Mouse (Mus musculus): ENCODE measurements around the gene Micu2. TPM values are rescaled to one million over a fixed set of nuclear protein-coding genes. Genes with fewer than 3 reads are reported as not detected.

Gene Micu2
- total and polyA plus RNA-seq, 3 experiments: 61.3 to 173 (median 65.1) TPM

- H3K9ac ChIP-seq (ENCODE audit: control insufficient read depth, low read depth, low read length, poor library complexity, severe bottlenecking): no peak overlapping the region
- no peak overlapping the region for H3K4me3 ChIP-seq (ENCODE audit: control insufficient read depth in 1 of 2, insufficient read depth in 1 of 2, low read depth in 2 of 2, low read length in 2 of 2)
- H3K79me2 ChIP-seq (ENCODE audit: control insufficient read depth, insufficient read depth, low read length, poor library complexity): peaks cover 5% of the 10 kb centered on the region
- no peaks in the 10 kb centered on the region for H3K27me3 ChIP-seq (ENCODE audit: control insufficient read depth in 1 of 2, insufficient read depth in 2 of 2, low read length in 2 of 2)
- peaks cover 7% of the 10 kb centered on the region in 2 experiments for H3K4me1 ChIP-seq (ENCODE audit: control insufficient read depth in 1 of 2, insufficient read depth in 2 of 2, low read length in 2 of 2)
- H3K27ac ChIP-seq (ENCODE audit: control insufficient read depth, low read depth, low read length): no peak overlapping the region
- DNase-seq (ENCODE audit: low read depth, low spot score): no peak
- no peaks in the 10 kb centered on the region for H3K9me3 ChIP-seq (replicated peaks; ENCODE audit: insufficient read depth, low read length)
- H3K36me3 ChIP-seq (ENCODE audit: control insufficient read depth in 1 of 2, insufficient read depth in 2 of 2, low read length in 2 of 2): peaks cover 0 to 8% of the 10 kb centered on the region in 2 experiments; a peak in 2 of 4 replicates
- TF ChIP-seq POLR2AphosphoS2 (IDR thresholded peaks at IDR 0.05; ENCODE audit: low read length): no peak
- TF ChIP-seq POLR2A (IDR thresholded peaks at IDR 0.05; ENCODE audit: control insufficient read depth in 1 of 2, insufficient read depth in 1 of 2, low read depth in 1 of 2, low read length in 2 of 2, poor library complexity in 1 of 2): no peak
- no peak for TF ChIP-seq MAFK (IDR thresholded peaks at IDR 0.05; ENCODE audit: borderline replicate concordance, low read depth, low read length)
- no peak for TF ChIP-seq E2F4 (IDR thresholded peaks at IDR 0.05; ENCODE audit: borderline replicate concordance, low read depth, low read length)
- TF ChIP-seq ETS1 (IDR thresholded peaks at IDR 0.05; ENCODE audit: low read depth, low read length): no peak
Observed at GRCm38 (mm10) chr14:57882720-57883119, 116.3 kb downstream of the Micu2 start.

DNA sequence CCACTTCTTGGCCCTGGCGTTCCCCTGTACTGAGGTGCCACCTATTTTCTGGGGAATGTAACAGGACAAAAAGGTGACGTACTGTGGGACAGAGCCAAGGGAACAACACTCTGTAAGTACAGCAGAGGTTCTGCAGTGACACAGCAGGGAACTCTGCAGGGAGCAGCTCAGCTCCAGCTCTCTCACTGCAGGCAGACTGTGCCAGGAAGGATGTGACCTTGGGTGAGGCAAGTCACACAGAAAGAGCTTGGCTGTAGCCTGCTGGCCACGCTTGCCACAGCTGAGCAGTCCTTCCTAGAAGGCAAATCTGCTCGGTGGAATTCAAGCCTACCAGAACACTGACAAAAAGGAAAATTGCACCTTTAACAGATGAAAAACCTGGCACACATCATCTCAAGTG, 117.3 kb downstream of the Micu2 start:
- Histone ChIP-seq H3K79me2 (ENCODE audit: control insufficient read depth, insufficient read depth, low read length, poor library complexity) (peaks cover 5% of the 10 kb centered on the region), H3K36me3 (ENCODE audit: control insufficient read depth in 1 of 2, insufficient read depth in 2 of 2, low read length in 2 of 2) (peaks cover 0 to 2% of the 10 kb centered on the region in 2 experiments; a peak in 2 of 4 replicates), H3K9ac (ENCODE audit: control insufficient read depth, low read depth, low read length, poor library complexity, severe bottlenecking) (no peak overlapping the region), H3K4me3 (ENCODE audit: control insufficient read depth in 1 of 2, insufficient read depth in 1 of 2, low read depth in 2 of 2, low read length in 2 of 2) (no peak overlapping the region), H3K9me3 (replicated peaks; ENCODE audit: insufficient read depth, low read length) (no peaks in the 10 kb centered on the region), H3K4me1 (ENCODE audit: control insufficient read depth in 1 of 2, insufficient read depth in 2 of 2, low read length in 2 of 2) (peaks cover 3 to 4% of the 10 kb centered on the region in 2 experiments; a peak in 3 of 4 replicates), H3K27ac (ENCODE audit: control insufficient read depth, low read depth, low read length) (no peak overlapping the region), H3K27me3 (ENCODE audit: control insufficient read depth in 1 of 2, insufficient read depth in 2 of 2, low read length in 2 of 2) (no peaks in the 10 kb centered on the region)
- no peak for TF ChIP-seq GABPA (IDR thresholded peaks at IDR 0.05; ENCODE audit: low read depth, low read length)
- DNase-seq (ENCODE audit: low read depth, low spot score): no peak

DNA sequence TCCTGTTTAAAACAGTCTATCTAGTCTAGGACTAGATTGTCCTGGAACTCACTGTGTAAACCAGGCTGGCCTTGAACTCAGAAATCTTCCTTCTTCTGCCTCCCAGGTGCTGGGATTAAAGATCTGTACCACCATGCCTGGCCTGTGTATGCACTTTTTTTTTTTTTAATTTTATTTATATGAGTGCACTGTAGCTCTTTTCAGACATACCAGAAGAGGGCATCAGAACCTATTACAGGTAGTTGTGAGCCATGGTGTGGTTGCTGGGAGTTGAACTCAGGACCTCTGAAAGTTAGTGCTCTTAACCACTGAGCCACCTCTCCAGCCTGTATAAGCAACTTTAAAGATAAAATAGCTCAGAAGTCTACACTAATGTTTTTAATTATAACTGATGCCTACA, 118.0 kb downstream of the Micu2 start:
- no peaks in the 10 kb centered on the region for H3K9me3 ChIP-seq (replicated peaks; ENCODE audit: insufficient read depth, low read length)

GRCm38 (mm10) chr14:57877921-57878320, 121.1 kb downstream of the Micu2 start:
- no peaks in the 10 kb centered on the region for H3K9me3 ChIP-seq (replicated peaks; ENCODE audit: insufficient read depth, low read length)
- H3K79me2 ChIP-seq (ENCODE audit: control insufficient read depth, insufficient read depth, low read length, poor library complexity): no peaks in the 10 kb centered on the region; the same call in 1 of the 2 replicates
- H3K27ac ChIP-seq (ENCODE audit: control insufficient read depth, low read depth, low read length): no peak overlapping the region
- no peaks in the 10 kb centered on the region; a peak in 1 of 4 replicates for H3K36me3 ChIP-seq (ENCODE audit: control insufficient read depth in 1 of 2, insufficient read depth in 2 of 2, low read length in 2 of 2)
- no peak overlapping the region for H3K4me3 ChIP-seq (ENCODE audit: control insufficient read depth in 1 of 2, insufficient read depth in 1 of 2, low read depth in 2 of 2, low read length in 2 of 2)
- DNase-seq (ENCODE audit: low read depth, low spot score): no peak
- H3K4me1 ChIP-seq (ENCODE audit: control insufficient read depth in 1 of 2, insufficient read depth in 2 of 2, low read length in 2 of 2): peaks cover 0 to 2% of the 10 kb centered on the region in 2 experiments; a peak in 1 of 4 replicates
- no peaks in the 10 kb centered on the region for H3K27me3 ChIP-seq (ENCODE audit: control insufficient read depth in 1 of 2, insufficient read depth in 2 of 2, low read length in 2 of 2)
- H3K9ac ChIP-seq (ENCODE audit: control insufficient read depth, low read depth, low read length, poor library complexity, severe bottlenecking): no peak overlapping the region
- TF ChIP-seq TBP (IDR thresholded peaks at IDR 0.05; ENCODE audit: low read depth, low read length) (no peak), RAD21 (IDR thresholded peaks at IDR 0.05; ENCODE audit: low read depth, low read length) (no peak), GATA1 (IDR thresholded peaks at IDR 0.05; ENCODE audit: low read depth, low read length) (no peak), USF2 (IDR thresholded peaks at IDR 0.05; ENCODE audit: borderline replicate concordance in 1 of 2, insufficient read depth in 1 of 2, low read depth in 1 of 2, low read length in 2 of 2) (no peak), POLR2A (IDR thresholded peaks at IDR 0.05; ENCODE audit: control insufficient read depth in 1 of 2, insufficient read depth in 1 of 2, low read depth in 1 of 2, low read length in 2 of 2, poor library complexity in 1 of 2) (no peak), TAL1 (IDR thresholded peaks at IDR 0.05; ENCODE audit: low read length) (no peak), EP300 (IDR thresholded peaks at IDR 0.05; ENCODE audit: low read depth in 1 of 2, low read length in 2 of 2) (no peak), NRF1 (IDR thresholded peaks at IDR 0.05; ENCODE audit: insufficient read depth, low read depth, low read length, poor library complexity, severe bottlenecking) (no peak), GABPA (IDR thresholded peaks at IDR 0.05; ENCODE audit: low read depth, low read length) (no peak), CHD2 (IDR thresholded peaks at IDR 0.05; ENCODE audit: low read length) (no peak), ZKSCAN1 (IDR thresholded peaks at IDR 0.05; ENCODE audit: low read depth, low read length) (no peak), ETS1 (IDR thresholded peaks at IDR 0.05; ENCODE audit: low read depth, low read length) (no peak), ZMIZ1 (IDR thresholded peaks at IDR 0.05; ENCODE audit: low read depth, low read length) (no peak)

More for the DNA sequence above, 118.0 kb downstream of the Micu2 start:
- H3K27ac ChIP-seq (ENCODE audit: control insufficient read depth, low read depth, low read length): no peak overlapping the region
- DNase-seq (ENCODE audit: low read depth, low spot score): no peak
- H3K36me3 ChIP-seq (ENCODE audit: control insufficient read depth in 1 of 2, insufficient read depth in 2 of 2, low read length in 2 of 2): no peaks in the 10 kb centered on the region; a peak in 2 of 4 replicates
- no peak overlapping the region for H3K9ac ChIP-seq (ENCODE audit: control insufficient read depth, low read depth, low read length, poor library complexity, severe bottlenecking)
- no peak overlapping the region for H3K4me3 ChIP-seq (ENCODE audit: control insufficient read depth in 1 of 2, insufficient read depth in 1 of 2, low read depth in 2 of 2, low read length in 2 of 2)
- peaks cover 3% of the 10 kb centered on the region for H3K79me2 ChIP-seq (ENCODE audit: control insufficient read depth, insufficient read depth, low read length, poor library complexity)
- TF ChIP-seq CTCF (IDR thresholded peaks at IDR 0.05 in 2 of 3, conservative IDR thresholded peaks at IDR 0.05 in 1 of 3; ENCODE audit: control insufficient read depth in 1 of 3, insufficient read depth in 1 of 3, low read depth in 2 of 3, low read length in 3 of 3, poor library complexity in 1 of 3, severe bottlenecking in 1 of 3): peak in 1 of 3 experiments; percentile 24; a peak in 1 of 6 replicates
- TF ChIP-seq MYC (IDR thresholded peaks at IDR 0.05; ENCODE audit: low read depth, low read length): no peak
- TF ChIP-seq SMC3 (IDR thresholded peaks at IDR 0.05; ENCODE audit: low read depth, low read length): peak; percentile 15; the same call in 1 of the 2 replicates
- TF ChIP-seq ZNF384 (IDR thresholded peaks at IDR 0.05; ENCODE audit: low read depth, low read length): peak; percentile 81
- TF ChIP-seq UBTF (IDR thresholded peaks at IDR 0.05; ENCODE audit: borderline replicate concordance, insufficient read depth, low read depth, low read length): no peak
- peaks cover 0 to 4% of the 10 kb centered on the region in 2 experiments; a peak in 1 of 4 replicates for H3K4me1 ChIP-seq (ENCODE audit: control insufficient read depth in 1 of 2, insufficient read depth in 2 of 2, low read length in 2 of 2)
- H3K27me3 ChIP-seq (ENCODE audit: control insufficient read depth in 1 of 2, insufficient read depth in 2 of 2, low read length in 2 of 2): no peaks in the 10 kb centered on the region
